8 mouse cellular contexts compared by ENCODE assay signal in the genomic region with DNA sequence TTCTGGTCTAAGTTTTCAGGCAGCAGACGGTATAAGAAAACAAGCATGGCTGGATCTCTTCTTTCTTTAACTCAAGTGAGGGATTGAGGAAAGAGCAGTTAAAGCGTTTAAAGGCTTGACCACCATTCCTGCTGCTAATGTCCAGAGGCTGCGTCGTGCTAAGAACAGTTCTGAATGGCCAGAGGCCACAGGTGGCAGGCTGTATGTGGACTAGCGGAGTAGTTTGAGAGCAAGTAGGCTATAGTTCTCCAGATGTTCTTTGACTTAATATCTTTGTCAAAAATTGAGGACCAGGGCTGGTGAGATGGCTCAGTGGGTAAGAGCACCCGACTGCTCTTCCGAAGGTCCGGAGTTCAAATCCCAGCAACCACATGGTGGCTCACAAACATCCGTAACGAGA. TPM values are rescaled to one million over a fixed set of nuclear protein-coding genes. Genes with fewer than 3 reads are reported as not detected.
DNase-seq lines count a peak whose midpoint lies in the region; ATAC-seq and TF ChIP-seq lines count a peak whose summit lies in the region.

No protein-coding gene starts in this region.

- H3K9ac ChIP-seq in forebrain, embryonic 11.5 days (ENCODE audit: low read length) = peak overlapping the region; percentile 94
- H3K9ac ChIP-seq in limb, embryonic 11.5 days (ENCODE audit: low read length) = peak overlapping the region; percentile 96
- peak overlapping the region; percentile 92; the same call in 1 of the 2 replicates for H3K9ac ChIP-seq in neural tube, embryonic 14.5 days (replicated peaks; ENCODE audit: low read depth, low read length)

- WGBS in lung, adult 2 months = 69% methylated on average over 10 of the region's 10 CpGs
- 60% methylated on average over 10 of the region's 10 CpGs for WGBS in forebrain, embryonic 11.5 days
- 70% methylated on average over 10 of the region's 10 CpGs for WGBS in limb, embryonic 11.5 days
- WGBS in neural tube, embryonic 14.5 days = 52% methylated on average over 10 of the region's 10 CpGs

- H3K4me2 ChIP-seq in forebrain, embryonic 11.5 days (ENCODE audit: low read depth, low read length, severe bottlenecking) = peak overlapping the region; percentile 84
- H3K4me2 ChIP-seq in limb, embryonic 11.5 days (ENCODE audit: low read depth, severe bottlenecking) = peak overlapping the region; percentile 78
- H3K4me2 ChIP-seq in neural tube, embryonic 14.5 days (ENCODE audit: low read depth, low read length) = peak overlapping the region; percentile 68

- no peak for TF ChIP-seq POLR2A in lung, adult 2 months (IDR thresholded peaks at IDR 0.05; ENCODE audit: borderline replicate concordance, extremely low read depth, low read depth, low read length)

- H3K4me3 ChIP-seq in lung, adult 2 months (replicated peaks; ENCODE audit: extremely low read depth, low read depth, low read length) = peak overlapping the region; percentile 91
- peak overlapping the region; percentile 90 for H3K4me3 ChIP-seq in forebrain, embryonic 11.5 days (ENCODE audit: low read depth, low read length)
- H3K4me3 ChIP-seq in limb, embryonic 11.5 days (ENCODE audit: low read depth, low read length) = peak overlapping the region; percentile 94
- peak overlapping the region; percentile 84 for H3K4me3 ChIP-seq in neural tube, embryonic 14.5 days (ENCODE audit: low read depth, low read length)

- no peak for TF ChIP-seq CTCF in lung, adult 2 months (IDR thresholded peaks at IDR 0.05; ENCODE audit: insufficient read depth, low read length)

- no peaks in the 10 kb centered on the region for H3K9me3 ChIP-seq in forebrain, embryonic 11.5 days (ENCODE audit: control insufficient read depth, low read length)
- no peaks in the 10 kb centered on the region for H3K9me3 ChIP-seq in limb, embryonic 11.5 days (ENCODE audit: control insufficient read depth, low read length)
- no peaks in the 10 kb centered on the region for H3K9me3 ChIP-seq in neural tube, embryonic 14.5 days (ENCODE audit: control insufficient read depth, low read length)

- no peak overlapping the region for H3K27ac ChIP-seq in forebrain, embryonic 11.5 days (ENCODE audit: low read depth, low read length)
- H3K27ac ChIP-seq in limb, embryonic 11.5 days (replicated peaks; ENCODE audit: low read depth, low read length) = no peak overlapping the region
- no peak overlapping the region; the same call in 1 of the 2 replicates for H3K27ac ChIP-seq in neural tube, embryonic 14.5 days (ENCODE audit: low read depth, low read length)

- ATAC-seq in forebrain, embryonic 11.5 days (replicated peaks; ENCODE audit: low FRiP score) = no peak
- no peak for ATAC-seq in limb, embryonic 11.5 days (ENCODE audit: insufficient number of reproducible peaks, low FRiP score, low TSS enrichment, low read depth)
- ATAC-seq in neural tube, embryonic 14.5 days (ENCODE audit: low read depth) = no peak

- DNase-seq in lung, adult 2 months = no peak
- no peak for DNase-seq in lung, postnatal 4 days
- no peak for DNase-seq in forebrain, embryonic 11.5 days (ENCODE audit: low spot score)
- DNase-seq in limb, embryonic 11.5 days (ENCODE audit: low spot score) = no peak
- no peak for DNase-seq in thymus, postnatal 36 days
- DNase-seq in cerebellum, adult 11-12 months = no peak
- DNase-seq in frontal cortex, adult 2 months (ENCODE audit: extremely low spot score in 1 of 2, low spot score in 1 of 2) = no peak

- no peaks in the 10 kb centered on the region for H3K36me3 ChIP-seq in forebrain, embryonic 11.5 days (ENCODE audit: control insufficient read depth, insufficient read depth, low read length)
- no peaks in the 10 kb centered on the region for H3K36me3 ChIP-seq in limb, embryonic 11.5 days (ENCODE audit: control insufficient read depth, insufficient read depth, low read length)
- H3K36me3 ChIP-seq in neural tube, embryonic 14.5 days (ENCODE audit: control insufficient read depth, insufficient read depth, low read length) = no peaks in the 10 kb centered on the region

- peaks cover 18% of the 10 kb centered on the region for H3K4me1 ChIP-seq in lung, adult 2 months (ENCODE audit: control insufficient read depth, insufficient read depth, low read length)
- H3K4me1 ChIP-seq in forebrain, embryonic 11.5 days (replicated peaks; ENCODE audit: control insufficient read depth, insufficient read depth, low read length) = peaks cover 5% of the 10 kb centered on the region; the same call in 1 of the 2 replicates
- H3K4me1 ChIP-seq in limb, embryonic 11.5 days (ENCODE audit: control insufficient read depth, insufficient read depth, low read length) = no peaks in the 10 kb centered on the region
- H3K4me1 ChIP-seq in neural tube, embryonic 14.5 days (ENCODE audit: control insufficient read depth, insufficient read depth, low read length) = peaks cover 15% of the 10 kb centered on the region

- peaks cover 2% of the 10 kb centered on the region; the same call in 1 of the 2 replicates for H3K27me3 ChIP-seq in forebrain, embryonic 11.5 days (ENCODE audit: control insufficient read depth, insufficient read depth, low read length)
- no peaks in the 10 kb centered on the region for H3K27me3 ChIP-seq in limb, embryonic 11.5 days (ENCODE audit: control insufficient read depth, insufficient read depth, low read length)
- H3K27me3 ChIP-seq in neural tube, embryonic 14.5 days (ENCODE audit: control insufficient read depth, insufficient read depth, low read length) = no peaks in the 10 kb centered on the region

RNA-seq across cellular contexts. Expression of gene Chsy1, which starts 1.9 kb away (rescaled TPM):
- polyA plus RNA-seq in lung, adult 2 months (2012; rRNA removed) = 14.6 and 18.1 TPM in 2 replicates
- 17.7 and 18.6 TPM in 2 replicates for polyA plus RNA-seq in forebrain, embryonic 11.5 days (2014; fragmentation: Nextera tagmentation; extraction: Ambion mirVana)
- polyA plus RNA-seq in limb, embryonic 11.5 days (2014; fragmentation: Nextera tagmentation; extraction: Ambion mirVana) = 23.9 and 27.1 TPM in 2 replicates
- 16.1 and 16.4 TPM in 2 replicates for polyA plus RNA-seq in neural tube, embryonic 14.5 days (2014; fragmentation: Nextera tagmentation; extraction: Ambion mirVana)
- polyA plus RNA-seq in frontal cortex, adult 2 months (2012; rRNA removed) = 10.4 TPM in 2 replicates

RNA-seq across cellular contexts. Expression of gene Selenos, which starts 31.8 kb away (rescaled TPM):
- 109 and 165 TPM in 2 replicates for polyA plus RNA-seq in lung, adult 2 months (2012; rRNA removed)
- 62.8 and 64.2 TPM in 2 replicates for polyA plus RNA-seq in forebrain, embryonic 11.5 days (2014; fragmentation: Nextera tagmentation; extraction: Ambion mirVana)
- 87.7 and 89.7 TPM in 2 replicates for polyA plus RNA-seq in limb, embryonic 11.5 days (2014; fragmentation: Nextera tagmentation; extraction: Ambion mirVana)
- 79.0 and 89.7 TPM in 2 replicates for polyA plus RNA-seq in neural tube, embryonic 14.5 days (2014; fragmentation: Nextera tagmentation; extraction: Ambion mirVana)
- polyA plus RNA-seq in frontal cortex, adult 2 months (2012; rRNA removed) = 81.5 and 83.9 TPM in 2 replicates

RNA-seq across cellular contexts. Expression of gene Snrpa1, which starts 52.4 kb away (rescaled TPM):
- polyA plus RNA-seq in lung, adult 2 months (2012; rRNA removed) = 7.3 and 10.0 TPM in 2 replicates
- polyA plus RNA-seq in forebrain, embryonic 11.5 days (2014; fragmentation: Nextera tagmentation; extraction: Ambion mirVana) = 229 and 250 TPM in 2 replicates
- 271 and 274 TPM in 2 replicates for polyA plus RNA-seq in limb, embryonic 11.5 days (2014; fragmentation: Nextera tagmentation; extraction: Ambion mirVana)
- 114 and 125 TPM in 2 replicates for polyA plus RNA-seq in neural tube, embryonic 14.5 days (2014; fragmentation: Nextera tagmentation; extraction: Ambion mirVana)
- 37.2 and 40.7 TPM in 2 replicates for polyA plus RNA-seq in frontal cortex, adult 2 months (2012; rRNA removed)
